Mouse (Mus musculus): ENCODE results near the gene Rpl34. TPM values are rescaled to one million over a fixed set of nuclear protein-coding genes. Genes with fewer than 3 reads are reported as not detected.

The Rpl34 gene
- total and polyA plus RNA-seq, 3 experiments: 343 to 809 (median 379) TPM

- no peak for DNase-seq
- no peak overlapping the region for H3K4me3 ChIP-seq
- no peaks in the 10 kb centered on the region for H3K36me3 ChIP-seq (ENCODE audit: control insufficient read depth, insufficient read depth, low read length)
- H3K9ac ChIP-seq (ENCODE audit: low read depth, low read length): no peak overlapping the region
- H3K27ac ChIP-seq: no peak overlapping the region
- no peaks in the 10 kb centered on the region for H3K27me3 ChIP-seq (ENCODE audit: control insufficient read depth, insufficient read depth, low read length)
- intact Hi-C loops (cut with DNase I): no loop called here
- H3K79me2 ChIP-seq (replicated peaks; ENCODE audit: control insufficient read depth, insufficient read depth, low read length): no peaks in the 10 kb centered on the region
- WGBS: 86% methylated on average over 8 of the region's 8 CpGs
- TF ChIP-seq CTCF (IDR thresholded peaks at IDR 0.05): no peak
- no peak for TF ChIP-seq EP300 (IDR thresholded peaks at IDR 0.05; ENCODE audit: insufficient read depth, low read depth, low read length)
- no peak for TF ChIP-seq POLR2A (IDR thresholded peaks at IDR 0.05; ENCODE audit: insufficient read depth, low read depth, low read length)
- no peaks in the 10 kb centered on the region for H3K4me1 ChIP-seq (ENCODE audit: control insufficient read depth, insufficient read depth, low read length)
Observed at GRCm38 (mm10) chr3:130757117-130757852, 27.1 kb upstream of the Rpl34 start.

GRCm38 (mm10) chr3:130749206-130749605 is 19.0 kb upstream of the Rpl34 start:
- Histone ChIP-seq H3K79me2 (replicated peaks; ENCODE audit: control insufficient read depth, insufficient read depth, low read length) (no peaks in the 10 kb centered on the region), H3K27me3 (ENCODE audit: control insufficient read depth, insufficient read depth, low read length) (no peaks in the 10 kb centered on the region), H3K27ac (no peak overlapping the region), H3K4me1 (ENCODE audit: control insufficient read depth, insufficient read depth, low read length) (no peaks in the 10 kb centered on the region), H3K4me3 (no peak overlapping the region), H3K36me3 (ENCODE audit: control insufficient read depth, insufficient read depth, low read length) (no peaks in the 10 kb centered on the region), H3K9ac (ENCODE audit: low read depth, low read length) (no peak overlapping the region)
- intact Hi-C loops (cut with DNase I): no loop called here
- TF ChIP-seq CTCF (IDR thresholded peaks at IDR 0.05): no peak
- TF ChIP-seq POLR2A (IDR thresholded peaks at IDR 0.05; ENCODE audit: insufficient read depth, low read depth, low read length): no peak
- TF ChIP-seq EP300 (IDR thresholded peaks at IDR 0.05; ENCODE audit: insufficient read depth, low read depth, low read length): no peak
- 81% methylated on average over 3 of the region's 3 CpGs for WGBS
- DNase-seq: no peak

- Histone ChIP-seq H3K36me3 (ENCODE audit: control insufficient read depth, insufficient read depth, low read length) (no peaks in the 10 kb centered on the region), H3K4me1 (ENCODE audit: control insufficient read depth, insufficient read depth, low read length) (no peaks in the 10 kb centered on the region), H3K27ac (no peak overlapping the region), H3K9ac (ENCODE audit: low read depth, low read length) (no peak overlapping the region), H3K4me3 (no peak overlapping the region), H3K27me3 (ENCODE audit: control insufficient read depth, insufficient read depth, low read length) (no peaks in the 10 kb centered on the region; the same call in 1 of the 2 replicates), H3K79me2 (replicated peaks; ENCODE audit: control insufficient read depth, insufficient read depth, low read length) (no peaks in the 10 kb centered on the region)
- TF ChIP-seq EP300 (IDR thresholded peaks at IDR 0.05; ENCODE audit: insufficient read depth, low read depth, low read length) (no peak), CTCF (IDR thresholded peaks at IDR 0.05) (no peak), POLR2A (IDR thresholded peaks at IDR 0.05; ENCODE audit: insufficient read depth, low read depth, low read length) (no peak)
- DNase-seq: no peak
- 70% methylated on average over 10 of the region's 10 CpGs for WGBS
- intact Hi-C loops (cut with DNase I): no loop called here
Observed at GRCm38 (mm10) chr3:130746673-130747619, 16.7 kb upstream of the Rpl34 start.

- no peak for DNase-seq
- 61% methylated on average over 21 of the region's 21 CpGs for WGBS
- Histone ChIP-seq H3K27ac (no peak overlapping the region), H3K4me1 (ENCODE audit: control insufficient read depth, insufficient read depth, low read length) (no peaks in the 10 kb centered on the region), H3K36me3 (ENCODE audit: control insufficient read depth, insufficient read depth, low read length) (no peaks in the 10 kb centered on the region), H3K4me3 (no peak overlapping the region), H3K79me2 (replicated peaks; ENCODE audit: control insufficient read depth, insufficient read depth, low read length) (no peaks in the 10 kb centered on the region), H3K27me3 (ENCODE audit: control insufficient read depth, insufficient read depth, low read length) (no peaks in the 10 kb centered on the region; the same call in 1 of the 2 replicates), H3K9ac (ENCODE audit: low read depth, low read length) (no peak overlapping the region)
- TF ChIP-seq EP300 (IDR thresholded peaks at IDR 0.05; ENCODE audit: insufficient read depth, low read depth, low read length) (no peak), POLR2A (IDR thresholded peaks at IDR 0.05; ENCODE audit: insufficient read depth, low read depth, low read length) (no peak), CTCF (IDR thresholded peaks at IDR 0.05) (no peak)
- intact Hi-C loops (cut with DNase I): no loop called here
Observed at GRCm38 (mm10) chr3:130737652-130738361, 7.6 kb upstream of the Rpl34 start.

GRCm38 (mm10) chr3:130736758-130737157 is 6.6 kb upstream of the Rpl34 start:
- intact Hi-C loops (cut with DNase I): no loop called here
- no peak for DNase-seq

More at GRCm38 (mm10) chr3:130736758-130737157, 6.6 kb upstream of the Rpl34 start:
- no peak for TF ChIP-seq POLR2A (IDR thresholded peaks at IDR 0.05; ENCODE audit: insufficient read depth, low read depth, low read length)
- no peak for TF ChIP-seq EP300 (IDR thresholded peaks at IDR 0.05; ENCODE audit: insufficient read depth, low read depth, low read length)
- TF ChIP-seq CTCF (IDR thresholded peaks at IDR 0.05): no peak
- Histone ChIP-seq H3K9ac (ENCODE audit: low read depth, low read length) (no peak overlapping the region), H3K27ac (no peak overlapping the region), H3K79me2 (replicated peaks; ENCODE audit: control insufficient read depth, insufficient read depth, low read length) (no peaks in the 10 kb centered on the region), H3K4me1 (ENCODE audit: control insufficient read depth, insufficient read depth, low read length) (no peaks in the 10 kb centered on the region), H3K27me3 (ENCODE audit: control insufficient read depth, insufficient read depth, low read length) (no peaks in the 10 kb centered on the region), H3K4me3 (no peak overlapping the region), H3K36me3 (ENCODE audit: control insufficient read depth, insufficient read depth, low read length) (no peaks in the 10 kb centered on the region)
- 40% methylated on average over 4 of the region's 4 CpGs for WGBS

All from heart, adult 2 months (tissue).